Mouse (Mus musculus) hindbrain, postnatal 0 days (tissue): ENCODE results near the gene Pinlyp. TPM values are rescaled to one million over a fixed set of nuclear protein-coding genes. Genes with fewer than 3 reads are reported as not detected.

Source experiments
- ATAC-seq: fragments of 200-750 bp; cut with Nextera tagmentation; 2 replicates; pipeline ENCODE4 v1.8.0; 2017; ENCODE audit warnings: mild to moderate bottlenecking, moderate TSS enrichment, moderate library complexity
- DNase-seq: peaks from one replicate; pipeline ENCODE4 v3.0.0-alpha.2; 2015; ENCODE audit warnings: low spot score
- H3K27ac ChIP-seq: fragments of 300-500 bp; sonication (generic); 2 replicates; pipeline ENCODE4 v1.5.1; 2014; ENCODE audit warnings: mild to moderate bottlenecking
- H3K27me3 ChIP-seq: fragments of 300-500 bp; sonication (generic); 2 replicates; pipeline ENCODE4 v1.6.1; 2014; ENCODE audit warnings: low read length, mixed read lengths; ENCODE audit not compliant: insufficient read depth
- H3K36me3 ChIP-seq: fragments of 300-500 bp; sonication (generic); 2 replicates; pipeline ENCODE4 v1.6.1; 2014; ENCODE audit warnings: low read length, mixed read lengths; ENCODE audit not compliant: insufficient read depth
- H3K4me1 ChIP-seq: fragments of 300-500 bp; sonication (generic); 2 replicates; pipeline ENCODE4 v1.6.1; 2014; ENCODE audit warnings: antibody characterized with exemption, low read length, mixed read lengths; ENCODE audit not compliant: insufficient read depth
- H3K4me2 ChIP-seq: fragments of 300-500 bp; sonication (generic); 2 replicates; pipeline ENCODE4 v1.6.1; 2014; ENCODE audit warnings: low read depth, mild to moderate bottlenecking, low read length, moderate library complexity, mixed read lengths
- H3K4me3 ChIP-seq: fragments of 300-500 bp; sonication (generic); 2 replicates; pipeline ENCODE4 v1.5.1; 2014; ENCODE audit warnings: low read length
- H3K9ac ChIP-seq: fragments of 300-500 bp; sonication (generic); replicated peaks from 2 replicates; pipeline ENCODE4 v1.6.1; 2014; ENCODE audit warnings: mild to moderate bottlenecking, low read length, moderate library complexity, mixed read lengths
- H3K9me3 ChIP-seq: fragments of 300-500 bp; sonication (generic); 2 replicates; pipeline ENCODE4 v1.6.1; 2016; ENCODE audit warnings: low read length, mixed read lengths
- CTCF ChIP-seq: IDR thresholded peaks from 2 replicates; pipeline ENCODE4 v1.5.1; 2016; ENCODE audit warnings: antibody characterized with exemption, control low read depth, low read depth
- WGBS: fragments of 180-500 bp; shearing (Covaris S2); extraction: QIAGEN DNeasy Blood & Tissue Kit; methylation state at CpG from one replicate; pipeline ENCODE4 v1.1.7; 2014; 5-methylcytosine and 5-hydroxymethylcytosine counted together
- polyA plus RNA-seq: library from polyadenylated mRNA; unstranded; fragments of >200 nt; fragmentation: Nextera tagmentation; extraction: Ambion mirVana; gene quantifications from 2 replicates; pipeline ENCODE4 v1.2.1, GENCODE M21; 2015
- total RNA-seq: library from RNA; depleted of rRNA; stranded (reverse); fragments of >200 nt; gene quantifications from 2 replicates; pipeline ENCODE4 v1.2.3, GENCODE M21; 2014; rRNA removed

Gene Pinlyp
- total RNA-seq = not detected in 2 replicates
- not detected in 2 replicates for polyA plus RNA-seq

DNA sequence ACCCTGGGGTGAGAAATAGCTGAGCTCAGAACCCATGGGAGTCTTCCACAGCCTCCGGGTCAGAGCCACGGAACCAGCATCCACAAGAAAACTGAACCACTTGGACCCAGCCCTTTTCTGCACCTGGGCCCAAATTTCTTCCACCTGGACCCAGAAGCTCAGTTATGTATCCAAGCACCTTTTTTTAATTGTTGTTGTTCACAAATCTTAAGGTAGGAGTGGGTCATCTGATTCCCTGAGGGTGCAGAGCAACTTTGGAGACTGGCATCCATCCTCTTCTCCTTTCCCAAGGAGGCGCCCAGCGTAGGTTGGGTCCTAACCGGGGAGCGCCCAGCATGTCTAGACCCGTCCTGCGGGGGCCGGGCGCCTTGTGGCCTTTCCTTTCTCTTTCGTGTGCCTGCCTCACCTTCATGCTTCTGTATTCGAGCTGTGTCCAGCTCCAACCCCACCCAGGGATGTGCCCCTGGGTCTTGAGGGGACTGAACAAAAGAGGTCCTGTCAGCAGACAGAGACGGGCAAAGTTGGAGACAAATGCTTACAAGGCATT is at the start of gene Pinlyp, which contains the start of gene Xrcc1:
TSS of gene Pinlyp (minus strand) at position 51 of the 547 bp plus-strand sequence.
TSS of gene Xrcc1 (plus strand) at position 222 of the 547 bp plus-strand sequence.
- peaks cover 10% of the 10 kb centered on the region; the same call in 1 of the 2 replicates for H3K4me1 ChIP-seq
- H3K9me3 ChIP-seq = no peaks in the 10 kb centered on the region
- peak; percentile 8; the same call in 1 of the 2 replicates for ATAC-seq
- peak within 1 kb of the TSS; percentile 87 for H3K4me3 ChIP-seq
- H3K4me2 ChIP-seq = peak within 1 kb of the TSS; percentile 64
- H3K36me3 ChIP-seq = no peaks in the 10 kb centered on the region
- peak within 1 kb of the TSS; percentile 77 for H3K9ac ChIP-seq
- peak within 1 kb of the TSS; percentile 33 for H3K27ac ChIP-seq
- DNase-seq = no peak
- 35% methylated on average over 13 of the region's 13 CpGs for WGBS
- no peak for TF ChIP-seq CTCF
- no peaks in the 10 kb centered on the region for H3K27me3 ChIP-seq

DNA sequence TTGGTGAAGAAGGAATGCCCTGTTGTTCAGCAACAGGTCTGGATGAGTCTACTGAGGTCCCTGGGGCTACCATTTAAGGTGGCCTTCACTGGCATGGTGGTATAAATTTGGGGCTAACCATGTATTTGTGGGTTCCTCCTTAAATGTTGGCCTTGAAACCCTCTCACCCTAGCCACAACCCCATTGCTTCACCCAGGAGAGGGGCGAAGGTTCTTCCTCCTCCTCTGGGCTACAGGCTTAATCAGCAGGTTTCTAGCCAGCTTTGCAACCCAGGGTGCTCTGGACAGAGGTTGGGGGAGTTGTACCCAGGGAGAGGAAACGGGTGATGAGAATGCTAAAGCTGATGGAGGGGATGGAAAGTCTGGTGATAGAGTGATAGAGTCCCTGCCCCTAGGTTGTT is 49.5 kb upstream of the Pinlyp start:
- Histone ChIP-seq H3K27me3 (no peaks in the 10 kb centered on the region), H3K4me3 (no peak overlapping the region), H3K4me2 (no peak overlapping the region), H3K9me3 (no peaks in the 10 kb centered on the region), H3K36me3 (no peaks in the 10 kb centered on the region), H3K9ac (no peak overlapping the region), H3K27ac (no peak overlapping the region), H3K4me1 (peaks cover 9% of the 10 kb centered on the region; the same call in 1 of the 2 replicates)
- no peak for ATAC-seq
- no peak for DNase-seq
- no peak for TF ChIP-seq CTCF
- 76% methylated on average over 2 of the region's 2 CpGs for whole genome bisulfite sequencing

DNA sequence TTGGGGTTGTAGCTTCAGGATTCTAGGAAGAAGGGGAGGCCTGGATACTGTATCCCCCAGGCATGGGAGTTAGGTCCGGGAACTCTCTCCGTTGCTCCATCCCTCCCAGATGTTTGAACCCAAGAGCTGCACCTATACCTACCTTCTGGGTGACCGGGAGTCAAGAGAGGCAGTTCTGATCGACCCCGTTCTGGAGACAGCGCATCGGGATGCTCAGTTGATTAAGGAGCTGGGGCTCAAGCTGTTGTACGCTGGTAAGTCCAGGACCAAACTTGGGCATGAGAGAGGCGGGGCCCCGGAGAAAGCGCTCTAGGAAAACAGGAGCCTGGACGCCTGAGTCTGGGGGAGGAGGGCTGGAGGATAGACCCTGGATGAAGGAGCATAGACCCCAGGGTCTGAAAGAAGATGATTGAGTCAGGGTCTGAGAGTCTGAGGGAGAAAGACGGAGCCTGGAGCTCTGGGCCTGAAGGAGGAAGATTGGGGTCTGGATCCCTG is 48.4 kb upstream of the Pinlyp start:
- no peaks in the 10 kb centered on the region for H3K9me3 ChIP-seq
- no peaks in the 10 kb centered on the region for H3K36me3 ChIP-seq
- TF ChIP-seq CTCF = no peak
- peak; percentile 11 for DNase-seq
- H3K4me2 ChIP-seq = peak overlapping the region; percentile 83
- H3K27ac ChIP-seq = no peak overlapping the region
- H3K9ac ChIP-seq = peak overlapping the region; percentile 61
- 6% methylated on average over 13 of the region's 13 CpGs for WGBS
- no peak; the same call in 1 of the 2 replicates for ATAC-seq
- H3K27me3 ChIP-seq = no peaks in the 10 kb centered on the region
- peak overlapping the region; percentile 74 for H3K4me3 ChIP-seq
- peaks cover 9% of the 10 kb centered on the region; the same call in 1 of the 2 replicates for H3K4me1 ChIP-seq

DNA sequence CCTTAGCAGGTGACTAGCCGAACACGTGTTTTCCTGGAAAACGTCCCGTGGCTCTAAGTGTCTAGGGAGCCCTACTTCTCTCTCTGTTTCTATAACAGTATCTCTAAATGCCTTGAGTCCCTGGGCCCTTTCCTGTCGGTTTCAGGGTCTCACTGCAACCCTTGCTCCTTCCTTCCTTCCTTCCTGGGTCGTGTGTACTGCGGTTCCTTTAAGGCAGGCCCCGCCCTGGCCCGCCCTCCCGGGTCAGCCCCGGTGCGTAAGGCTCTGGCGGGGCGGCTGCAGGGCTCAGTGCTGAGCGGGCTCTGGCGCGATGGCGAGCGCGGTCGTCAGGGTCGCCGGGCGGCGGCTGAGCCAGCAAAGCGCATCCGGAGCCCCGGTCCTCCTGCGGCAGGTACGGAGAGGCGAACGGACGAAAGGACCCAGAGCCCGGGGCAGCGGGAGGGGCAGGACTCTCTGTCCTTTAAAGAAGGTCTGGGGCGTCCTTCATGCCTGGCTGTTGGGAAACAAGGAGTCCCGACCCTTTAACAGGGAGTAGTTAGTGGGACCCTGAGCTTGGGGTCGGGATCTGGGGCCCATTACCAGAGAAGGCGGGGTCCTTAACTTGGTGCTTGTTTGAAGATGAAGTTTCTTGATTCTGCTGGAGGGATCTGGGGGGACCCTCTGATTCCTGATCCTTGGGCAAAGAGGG is 47.8 kb upstream of the Pinlyp start:
- Histone ChIP-seq H3K36me3 (no peaks in the 10 kb centered on the region), H3K4me1 (peaks cover 9% of the 10 kb centered on the region; the same call in 1 of the 2 replicates), H3K9ac (peak overlapping the region; percentile 61), H3K27ac (no peak overlapping the region), H3K9me3 (no peaks in the 10 kb centered on the region), H3K4me2 (peak overlapping the region; percentile 83), H3K4me3 (peak overlapping the region; percentile 74), H3K27me3 (no peaks in the 10 kb centered on the region)
- ATAC-seq (peak; percentile 86), DNase-seq (peak; percentile 70)
- WGBS = 2% methylated on average over 39 of the region's 39 CpGs
- TF ChIP-seq CTCF = peak; percentile 14; the same call in 1 of the 2 replicates

DNA sequence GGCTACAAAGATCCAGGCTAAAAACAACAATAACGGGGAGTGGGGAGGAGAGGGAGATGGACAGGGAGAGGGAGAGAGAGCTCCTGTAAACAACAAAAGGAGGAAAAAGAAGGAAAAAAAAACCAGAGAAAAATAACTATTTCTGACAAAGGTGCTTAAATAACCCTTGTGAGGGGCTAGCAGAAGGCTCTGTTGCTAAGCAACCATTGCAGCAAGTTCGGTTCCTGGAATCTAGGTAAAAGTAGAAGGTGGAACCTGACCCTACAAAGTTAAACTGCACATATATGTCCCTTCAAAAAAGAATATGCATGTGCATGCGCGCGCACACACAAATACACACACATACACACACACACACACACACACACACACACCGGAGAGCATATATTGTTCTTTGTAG is 46.9 kb upstream of the Pinlyp start:
- Histone ChIP-seq H3K9me3 (no peaks in the 10 kb centered on the region), H3K27me3 (no peaks in the 10 kb centered on the region), H3K4me2 (no peak overlapping the region), H3K36me3 (no peaks in the 10 kb centered on the region), H3K4me1 (peaks cover 9% of the 10 kb centered on the region; the same call in 1 of the 2 replicates), H3K9ac (no peak overlapping the region), H3K27ac (no peak overlapping the region), H3K4me3 (no peak overlapping the region)
- DNase-seq (no peak), ATAC-seq (no peak)
- 82% methylated on average over 6 of the region's 6 CpGs for whole genome bisulfite sequencing
- TF ChIP-seq CTCF = no peak

DNA sequence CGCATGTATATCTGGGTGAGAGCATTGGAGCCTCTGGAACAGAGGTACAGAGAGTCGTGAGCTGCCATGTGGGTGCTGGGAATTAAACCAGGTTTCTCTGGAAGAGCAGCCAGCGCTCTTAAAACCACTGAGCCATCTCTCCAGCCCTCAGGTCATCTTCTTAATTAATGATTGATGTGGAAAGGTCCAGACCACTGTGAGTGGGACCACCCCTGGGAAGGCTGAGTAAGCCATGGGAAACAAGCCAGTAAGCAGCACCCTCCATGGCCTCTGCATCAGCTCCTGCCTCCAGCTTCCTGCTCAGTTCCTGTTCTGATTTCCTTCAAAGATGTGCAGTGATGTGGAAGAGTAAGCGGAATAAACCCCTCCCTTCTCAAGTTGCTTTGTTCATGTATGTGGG is 46.2 kb upstream of the Pinlyp start:
- TF ChIP-seq CTCF = no peak
- no peaks in the 10 kb centered on the region for H3K36me3 ChIP-seq
- H3K9me3 ChIP-seq = no peaks in the 10 kb centered on the region
- H3K4me3 ChIP-seq = no peak overlapping the region
- 43% methylated on average over 4 of the region's 4 CpGs for WGBS
- H3K4me2 ChIP-seq = no peak overlapping the region
- H3K9ac ChIP-seq = no peak overlapping the region
- no peak for DNase-seq
- H3K4me1 ChIP-seq = peaks cover 9% of the 10 kb centered on the region; the same call in 1 of the 2 replicates
- no peaks in the 10 kb centered on the region for H3K27me3 ChIP-seq
- H3K27ac ChIP-seq = no peak overlapping the region; the same call in 1 of the 2 replicates
- ATAC-seq = no peak
